Mouse (Mus musculus): ENCODE data around the gene Ddi2.

The Ddi2 gene

GRCm38 (mm10) chr4:141654509-141654908 lies 68.7 kb downstream of the Ddi2 start:
- DNase-seq (ENCODE audit: low spot score), result no peak

GRCm38 (mm10) chr4:141653813-141654212 lies 69.4 kb downstream of the Ddi2 start:
- no peak for DNase-seq (ENCODE audit: low spot score)

- DNase-seq (ENCODE audit: low spot score), result no peak
Observed at GRCm38 (mm10) chr4:141653044-141653443, 70.2 kb downstream of the Ddi2 start.

GRCm38 (mm10) chr4:141651944-141652343 lies 71.3 kb downstream of the Ddi2 start:
- no peak for DNase-seq (ENCODE audit: low spot score)

GRCm38 (mm10) chr4:141651286-141651685 lies 71.9 kb downstream of the Ddi2 start:
- no peak for DNase-seq (ENCODE audit: low spot score)

GRCm38 (mm10) chr4:141649244-141649643 lies 74.0 kb downstream of the Ddi2 start:
- DNase-seq (ENCODE audit: low spot score), result no peak

- DNase-seq (ENCODE audit: low spot score), result no peak
Observed at GRCm38 (mm10) chr4:141648262-141648661, 75.0 kb downstream of the Ddi2 start.

GRCm38 (mm10) chr4:141647187-141647586 lies 76.0 kb downstream of the Ddi2 start:
- no peak for DNase-seq (ENCODE audit: low spot score)

GRCm38 (mm10) chr4:141645988-141646387 lies 77.2 kb downstream of the Ddi2 start:
- DNase-seq (ENCODE audit: low spot score), result no peak

- no peak for DNase-seq (ENCODE audit: low spot score)
Observed at GRCm38 (mm10) chr4:141643118-141643855, 79.9 kb downstream of the Ddi2 start.

- DNase-seq (ENCODE audit: low spot score), result no peak
Observed at GRCm38 (mm10) chr4:141641961-141642811, 81.0 kb downstream of the Ddi2 start.

GRCm38 (mm10) chr4:141641353-141641771 lies 81.9 kb downstream of the Ddi2 start:
- DNase-seq (ENCODE audit: low spot score), result no peak

- no peak for DNase-seq (ENCODE audit: low spot score)
Observed at GRCm38 (mm10) chr4:141639474-141639873, 83.7 kb downstream of the Ddi2 start.

- DNase-seq (ENCODE audit: low spot score), result no peak
Observed at GRCm38 (mm10) chr4:141636693-141637092, 86.5 kb downstream of the Ddi2 start.

GRCm38 (mm10) chr4:141635991-141636390 lies 87.2 kb downstream of the Ddi2 start:
- DNase-seq (ENCODE audit: low spot score), result no peak

- no peak for DNase-seq (ENCODE audit: low spot score)
Observed at GRCm38 (mm10) chr4:141632111-141632873, 90.9 kb downstream of the Ddi2 start.

GRCm38 (mm10) chr4:141631250-141631649 lies 92.0 kb downstream of the Ddi2 start:
- no peak for DNase-seq (ENCODE audit: low spot score)

- no peak for DNase-seq (ENCODE audit: low spot score)
Observed at GRCm38 (mm10) chr4:141630021-141630420, 93.2 kb downstream of the Ddi2 start.

GRCm38 (mm10) chr4:141628661-141629060 lies 94.6 kb downstream of the Ddi2 start:
- DNase-seq (ENCODE audit: low spot score), result no peak
